Comparison of ENCODE assay signal across 8 mouse cellular contexts in the genomic region with DNA sequence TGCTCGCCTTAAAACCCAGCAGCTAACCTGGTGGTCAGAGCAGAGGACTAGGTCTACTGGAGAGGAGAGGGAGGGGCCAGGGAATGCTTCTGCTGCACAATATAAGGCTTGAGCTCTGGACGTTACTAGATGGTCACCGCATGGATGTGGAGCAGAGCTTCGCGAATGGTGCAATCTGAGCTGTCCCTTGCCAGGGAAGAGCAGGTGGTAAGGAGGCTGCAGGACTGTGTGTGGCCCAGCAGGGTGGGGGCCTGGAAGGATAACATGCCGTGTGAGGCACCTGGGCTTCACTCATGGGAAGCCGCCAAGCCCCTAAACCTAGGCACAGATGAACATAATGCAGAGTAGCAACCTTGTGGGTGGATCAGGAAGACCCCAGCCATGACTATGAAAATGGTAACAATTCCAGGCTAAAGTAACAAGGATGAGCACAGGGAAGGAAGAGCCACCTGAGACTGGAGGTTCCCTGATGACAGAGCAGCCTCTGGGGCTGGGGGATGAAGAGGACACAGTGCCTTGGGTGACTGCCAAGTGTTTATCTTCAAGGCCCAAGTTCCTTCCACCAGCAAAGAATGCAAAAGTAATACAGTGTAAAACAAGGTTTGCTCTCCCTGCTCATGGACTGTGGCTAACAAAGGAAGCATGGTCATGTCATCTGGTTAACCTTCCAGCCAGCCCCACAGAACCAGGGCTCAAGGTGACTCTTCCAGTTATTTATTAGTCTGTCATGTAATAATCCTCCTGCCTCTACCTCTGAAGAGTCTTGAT. TPM values are rescaled to one million over a fixed set of nuclear protein-coding genes. Genes with fewer than 3 reads are reported as not detected.
A peak's percentile ranks its signal among the peaks of the same experiment; 100 is the strongest.
DNase-seq lines count a peak whose midpoint lies in the region; ATAC-seq and TF ChIP-seq lines count a peak whose summit lies in the region.

No protein-coding gene starts in this region.

- no peak for TF ChIP-seq CTCF in heart, adult 2 months (IDR thresholded peaks at IDR 0.05)
- TF ChIP-seq CTCF in testis, adult 2 months (IDR thresholded peaks at IDR 0.05; ENCODE audit: control insufficient read depth, insufficient read depth, insufficient replicate concordance, low read depth, low read length) = no peak

- WGBS in heart, adult 2 months = 81% methylated on average over 7 of the region's 7 CpGs
- WGBS in heart, embryonic 12.5 days = 79% methylated on average over 7 of the region's 7 CpGs

- TF ChIP-seq POLR2A in heart, adult 2 months (IDR thresholded peaks at IDR 0.05; ENCODE audit: insufficient read depth, low read depth, low read length) = no peak
- no peak for TF ChIP-seq POLR2A in testis, adult 2 months (IDR thresholded peaks at IDR 0.05; ENCODE audit: control insufficient read depth, low read depth, low read length)

- H3K4me2 ChIP-seq in heart, embryonic 12.5 days = no peak overlapping the region

- ATAC-seq in heart, embryonic 12.5 days (ENCODE audit: insufficient number of reproducible peaks, low FRiP score) = peak; percentile 63

- H3K4me3 ChIP-seq in heart, adult 2 months = no peak overlapping the region
- no peak overlapping the region for H3K4me3 ChIP-seq in heart, embryonic 12.5 days
- no peak overlapping the region for H3K4me3 ChIP-seq in testis, adult 2 months (ENCODE audit: control insufficient read depth, low read depth, low read length)

- H3K9me3 ChIP-seq in heart, embryonic 12.5 days (replicated peaks) = no peaks in the 10 kb centered on the region

- H3K9ac ChIP-seq in heart, adult 2 months (ENCODE audit: low read depth, low read length) = no peak overlapping the region
- H3K9ac ChIP-seq in heart, embryonic 12.5 days = no peak overlapping the region

- no peaks in the 10 kb centered on the region for H3K36me3 ChIP-seq in heart, adult 2 months (ENCODE audit: control insufficient read depth, insufficient read depth, low read length)
- H3K36me3 ChIP-seq in heart, embryonic 12.5 days = no peaks in the 10 kb centered on the region
- no peaks in the 10 kb centered on the region for H3K36me3 ChIP-seq in testis, adult 2 months (ENCODE audit: control insufficient read depth, insufficient read depth, low read length)

- DNase-seq in heart, adult 2 months = no peak
- no peak for DNase-seq in heart, postnatal 25 days (ENCODE audit: low spot score)
- DNase-seq in cerebellum, adult 11-12 months = peak; percentile 89
- DNase-seq in kidney, postnatal 10 days = peak; percentile 42
- no peak for DNase-seq in thymus, postnatal 14 days
- DNase-seq in lung, postnatal 25 days (ENCODE audit: low spot score) = no peak

- no peaks in the 10 kb centered on the region for H3K27me3 ChIP-seq in heart, adult 2 months (ENCODE audit: control insufficient read depth, insufficient read depth, low read length)
- no peaks in the 10 kb centered on the region for H3K27me3 ChIP-seq in heart, embryonic 12.5 days (replicated peaks)
- no peaks in the 10 kb centered on the region for H3K27me3 ChIP-seq in testis, adult 2 months (ENCODE audit: control insufficient read depth, insufficient read depth, low read length)

- peak overlapping the region; percentile 68 for H3K27ac ChIP-seq in heart, adult 2 months
- H3K27ac ChIP-seq in heart, embryonic 12.5 days (ENCODE audit: poor library complexity, severe bottlenecking) = peak overlapping the region; percentile 75
- peak overlapping the region; percentile 52; the same call in 1 of the 2 replicates for H3K27ac ChIP-seq in testis, adult 2 months (ENCODE audit: control insufficient read depth, insufficient read depth, low read depth, low read length)

- TF ChIP-seq EP300 in heart, adult 2 months (IDR thresholded peaks at IDR 0.05; ENCODE audit: insufficient read depth, low read depth, low read length) = no peak

- peaks cover 4% of the 10 kb centered on the region for H3K4me1 ChIP-seq in heart, adult 2 months (ENCODE audit: control insufficient read depth, insufficient read depth, low read length)
- H3K4me1 ChIP-seq in heart, embryonic 12.5 days (replicated peaks) = peaks cover 32% of the 10 kb centered on the region
- peaks cover 7% of the 10 kb centered on the region for H3K4me1 ChIP-seq in testis, adult 2 months (ENCODE audit: control insufficient read depth, insufficient read depth, low read length)

- intact Hi-C loops in heart, adult 2 months (cut with DNase I) = no loop called here
- intact Hi-C loops in heart, postnatal 25 days (cut with DNase I) = no loop called here

- H3K79me2 ChIP-seq in heart, adult 2 months (replicated peaks; ENCODE audit: control insufficient read depth, insufficient read depth, low read length) = peaks cover 3% of the 10 kb centered on the region; the same call in 1 of the 2 replicates

RNA-seq across cellular contexts. Expression of a gene that starts 21.8 kb away (rescaled TPM):
- total RNA-seq in heart, adult 2 months (2021) = 10 to 100 TPM; 11.6 to 13.3 TPM
- polyA plus RNA-seq in heart, adult 2 months (2012; rRNA removed) = 4.7 and 7.2 TPM in 2 replicates
- 10 to 100 TPM; 10.5 to 11.5 TPM for total RNA-seq in heart, postnatal 25 days (2021)
- 15.2 and 15.9 TPM in 2 replicates for polyA plus RNA-seq in heart, embryonic 12.5 days (2016; fragmentation: Nextera tagmentation; extraction: Ambion mirVana)
- 15.5 and 15.8 TPM in 2 replicates for polyA plus RNA-seq in testis, adult 2 months (2012; rRNA removed)

RNA-seq across cellular contexts. Expression of a gene that starts 32.3 kb away (rescaled TPM):
- total RNA-seq in heart, adult 2 months (2021) = 10 to 100 TPM; 19.9 to 22.7 TPM
- polyA plus RNA-seq in heart, adult 2 months (2012; rRNA removed) = 6.9 and 8.8 TPM in 2 replicates
- 10 to 100 TPM; 19.3 to 19.9 TPM for total RNA-seq in heart, postnatal 25 days (2021)
- 47.4 and 49.1 TPM in 2 replicates for polyA plus RNA-seq in heart, embryonic 12.5 days (2016; fragmentation: Nextera tagmentation; extraction: Ambion mirVana)
- polyA plus RNA-seq in testis, adult 2 months (2012; rRNA removed) = 8.4 and 8.6 TPM in 2 replicates

RNA-seq across cellular contexts. Expression of a gene that starts 58.9 kb away (rescaled TPM):
- under 1 TPM; 0.36 to 0.39 TPM for total RNA-seq in heart, adult 2 months (2021)
- 3.1 and 3.9 TPM in 2 replicates for polyA plus RNA-seq in heart, adult 2 months (2012; rRNA removed)
- under 1 TPM in 1 of 2 experiments, not detected in 1; 0.10 TPM for total RNA-seq in heart, postnatal 25 days (2021)
- 0.24 TPM in 1 of 2 replicates, not detected in the other for polyA plus RNA-seq in heart, embryonic 12.5 days (2016; fragmentation: Nextera tagmentation; extraction: Ambion mirVana)
- 0.57 and 0.96 TPM in 2 replicates for polyA plus RNA-seq in testis, adult 2 months (2012; rRNA removed)

Comparison
In these comparisons a context has a peak if more than half of its experiments do, and no peak if none do; other contexts are left out.
1. DNase-seq: peak in cerebellum, adult 11-12 months (single experiment) and kidney, postnatal 10 days (single experiment); none in heart, adult 2 months (0 of 2), heart, postnatal 25 days (single experiment), thymus, postnatal 14 days (single experiment) and lung, postnatal 25 days (single experiment).
2. Peak in every context shown above with its lines, with median percentiles within 50 percentile points of each other: H3K27ac ChIP-seq.